Comparison of ENCODE assay signal across 8 mouse cellular contexts in the genomic region with DNA sequence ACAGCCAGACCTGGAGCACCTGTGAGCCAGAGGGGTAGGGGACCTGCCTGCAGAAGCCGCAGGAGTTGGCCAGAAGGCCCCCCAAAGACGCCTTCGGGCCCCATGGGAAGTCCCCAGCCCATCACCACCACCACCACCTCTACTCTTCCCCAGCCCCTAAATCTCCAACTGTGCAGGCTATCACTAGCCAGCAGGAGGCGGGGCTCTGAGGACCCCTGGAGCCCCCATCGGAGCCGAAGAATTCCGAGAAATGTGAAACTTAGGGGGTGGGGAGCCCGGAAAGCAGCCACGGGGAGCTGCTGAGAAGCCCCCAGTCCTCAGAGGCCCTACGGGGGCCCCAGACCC. TPM values are rescaled to one million over a fixed set of nuclear protein-coding genes. Genes with fewer than 3 reads are reported as not detected.
A peak's percentile ranks its signal among the peaks of the same experiment; 100 is the strongest.
DNase-seq lines count a peak whose midpoint lies in the region; ATAC-seq and TF ChIP-seq lines count a peak whose summit lies in the region.

No protein-coding gene starts in this region.

- no peak for TF ChIP-seq EP300 in stomach, postnatal 0 days (optimal IDR thresholded peaks at IDR 0.05)

- no peaks in the 10 kb centered on the region for H3K9me3 ChIP-seq in heart, embryonic 11.5 days (replicated peaks; ENCODE audit: control insufficient read depth, low read length)
- no peaks in the 10 kb centered on the region for H3K9me3 ChIP-seq in liver, embryonic 13.5 days (replicated peaks)
- H3K9me3 ChIP-seq in stomach, postnatal 0 days (ENCODE audit: control insufficient read depth, low read length), result no peaks in the 10 kb centered on the region

- peaks cover 26% of the 10 kb centered on the region for H3K27me3 ChIP-seq in heart, embryonic 11.5 days (ENCODE audit: control insufficient read depth, insufficient read depth, low read length)
- peaks cover 49% of the 10 kb centered on the region for H3K27me3 ChIP-seq in liver, embryonic 13.5 days
- H3K27me3 ChIP-seq in stomach, postnatal 0 days (ENCODE audit: control insufficient read depth, insufficient read depth, low read length), result no peaks in the 10 kb centered on the region

- H3K27ac ChIP-seq in heart, embryonic 11.5 days (ENCODE audit: low read depth, low read length), result no peak overlapping the region
- H3K27ac ChIP-seq in liver, embryonic 13.5 days, result no peak overlapping the region
- H3K27ac ChIP-seq in stomach, postnatal 0 days (replicated peaks), result no peak overlapping the region

- ATAC-seq in heart, embryonic 11.5 days (replicated peaks; ENCODE audit: insufficient number of reproducible peaks, low FRiP score, low TSS enrichment), result no peak
- no peak for ATAC-seq in liver, embryonic 13.5 days (ENCODE audit: low read depth)
- no peak for ATAC-seq in stomach, postnatal 0 days (ENCODE audit: low FRiP score, low TSS enrichment)

- H3K4me1 ChIP-seq in heart, embryonic 11.5 days (ENCODE audit: control insufficient read depth, insufficient read depth, low read length), result peaks cover 36% of the 10 kb centered on the region
- peaks cover 20% of the 10 kb centered on the region for H3K4me1 ChIP-seq in liver, embryonic 13.5 days (replicated peaks)
- H3K4me1 ChIP-seq in stomach, postnatal 0 days (replicated peaks; ENCODE audit: control insufficient read depth, insufficient read depth), result peaks cover 3% of the 10 kb centered on the region

- H3K36me3 ChIP-seq in heart, embryonic 11.5 days (ENCODE audit: control insufficient read depth, insufficient read depth, low read length), result no peaks in the 10 kb centered on the region
- no peaks in the 10 kb centered on the region for H3K36me3 ChIP-seq in liver, embryonic 13.5 days
- H3K36me3 ChIP-seq in stomach, postnatal 0 days (ENCODE audit: control insufficient read depth, insufficient read depth, low read length), result no peaks in the 10 kb centered on the region

- H3K4me2 ChIP-seq in heart, embryonic 11.5 days, result peak overlapping the region; percentile 71
- H3K4me2 ChIP-seq in liver, embryonic 13.5 days, result peak overlapping the region; percentile 54
- H3K4me2 ChIP-seq in stomach, postnatal 0 days (replicated peaks; ENCODE audit: low read depth), result peak overlapping the region; percentile 53

- H3K4me3 ChIP-seq in heart, embryonic 11.5 days (ENCODE audit: low read depth, low read length), result peak overlapping the region; percentile 38
- peak overlapping the region; percentile 25 for H3K4me3 ChIP-seq in liver, embryonic 13.5 days (replicated peaks)
- H3K4me3 ChIP-seq in stomach, postnatal 0 days (ENCODE audit: low read depth, low read length), result peak overlapping the region; percentile 19

- peak overlapping the region; percentile 62 for H3K9ac ChIP-seq in heart, embryonic 11.5 days (ENCODE audit: low read depth, low read length)
- H3K9ac ChIP-seq in liver, embryonic 13.5 days, result no peak overlapping the region
- H3K9ac ChIP-seq in stomach, postnatal 0 days (ENCODE audit: low read length), result 0 out of 2 replicates have a peak overlapping the region, but pooled peaks have one; percentile 13

- 7% methylated on average over 10 of the region's 10 CpGs for WGBS in heart, embryonic 11.5 days (ENCODE audit: insufficient replicate concordance)
- WGBS in liver, embryonic 13.5 days (ENCODE audit: insufficient replicate concordance), result 10% methylated on average over 10 of the region's 10 CpGs
- 19% methylated on average over 10 of the region's 10 CpGs for WGBS in stomach, postnatal 0 days

- TF ChIP-seq CTCF in stomach, postnatal 0 days (IDR thresholded peaks at IDR 0.05; ENCODE audit: low read depth), result no peak

- no peak for DNase-seq in heart, postnatal 4 days
- DNase-seq in thymus, postnatal 25 days, result peak; percentile 5
- no peak for DNase-seq in thymus, postnatal 14 days
- DNase-seq in liver, embryonic 13.5 days, result no peak
- no peak for DNase-seq in stomach, postnatal 0 days (ENCODE audit: low spot score)
- DNase-seq in spleen, adult 12 weeks (ENCODE audit: low spot score), result no peak
- no peak for DNase-seq in gastrocnemius, postnatal 25 days

RNA-seq across cellular contexts. Expression of a gene that starts 24.9 kb away (rescaled TPM):
- polyA plus RNA-seq in heart, embryonic 11.5 days (2014; fragmentation: Nextera tagmentation; extraction: Ambion mirVana), result 21.6 and 22.9 TPM in 2 replicates
- 10 to 100 TPM; 35.1 to 38.5 TPM for total RNA-seq in heart, postnatal 4 days (2021)
- 10.2 and 10.6 TPM in 2 replicates for polyA plus RNA-seq in liver, embryonic 13.5 days (2015; fragmentation: Nextera tagmentation; extraction: Ambion mirVana)
- polyA plus RNA-seq in stomach, postnatal 0 days (2015; fragmentation: Nextera tagmentation; extraction: Ambion mirVana), result 30.6 and 35.6 TPM in 2 replicates
- 10 to 100 TPM in 1 of 2 experiments, 1 to 10 TPM in 1; 9.5 to 12.0 TPM for total RNA-seq in gastrocnemius, postnatal 25 days (2021)

RNA-seq across cellular contexts. Expression of a gene that starts 34.8 kb away (rescaled TPM):
- polyA plus RNA-seq in heart, embryonic 11.5 days (2014; fragmentation: Nextera tagmentation; extraction: Ambion mirVana), result 36.8 and 37.8 TPM in 2 replicates
- 100 to 1,000 TPM; 145 TPM for total RNA-seq in heart, postnatal 4 days (2021)
- 0.13 and 0.30 TPM in 2 replicates for polyA plus RNA-seq in liver, embryonic 13.5 days (2015; fragmentation: Nextera tagmentation; extraction: Ambion mirVana)
- 11.1 and 13.8 TPM in 2 replicates for polyA plus RNA-seq in stomach, postnatal 0 days (2015; fragmentation: Nextera tagmentation; extraction: Ambion mirVana)
- total RNA-seq in gastrocnemius, postnatal 25 days (2021), result 1 to 10 TPM in 1 of 2 experiments, under 1 TPM in 1; 0.20 to 1.4 TPM

RNA-seq across cellular contexts. Expression of a gene that starts 43.8 kb away (rescaled TPM):
- polyA plus RNA-seq in heart, embryonic 11.5 days (2014; fragmentation: Nextera tagmentation; extraction: Ambion mirVana), result 296 and 306 TPM in 2 replicates
- total RNA-seq in heart, postnatal 4 days (2021), result 100 to 1,000 TPM; 141 to 145 TPM
- polyA plus RNA-seq in liver, embryonic 13.5 days (2015; fragmentation: Nextera tagmentation; extraction: Ambion mirVana), result 229 and 232 TPM in 2 replicates
- 58.1 and 79.9 TPM in 2 replicates for polyA plus RNA-seq in stomach, postnatal 0 days (2015; fragmentation: Nextera tagmentation; extraction: Ambion mirVana)
- 1 to 10 TPM; 3.2 to 6.5 TPM for total RNA-seq in gastrocnemius, postnatal 25 days (2021)
